Mouse (Mus musculus) cerebellum, adult 9-11 months (tissue): ENCODE results near the gene Gm3629.
"Not testable (repeated sequence)": the region's sequence is repeated elsewhere in the genome, so short reads cannot be mapped to it uniquely, and the experiment has no call there.

Experiments used
- DNase-seq: peaks from one replicate; pipeline ENCODE4 v3.0.0; 2022

Gm3629 gene

DNA sequence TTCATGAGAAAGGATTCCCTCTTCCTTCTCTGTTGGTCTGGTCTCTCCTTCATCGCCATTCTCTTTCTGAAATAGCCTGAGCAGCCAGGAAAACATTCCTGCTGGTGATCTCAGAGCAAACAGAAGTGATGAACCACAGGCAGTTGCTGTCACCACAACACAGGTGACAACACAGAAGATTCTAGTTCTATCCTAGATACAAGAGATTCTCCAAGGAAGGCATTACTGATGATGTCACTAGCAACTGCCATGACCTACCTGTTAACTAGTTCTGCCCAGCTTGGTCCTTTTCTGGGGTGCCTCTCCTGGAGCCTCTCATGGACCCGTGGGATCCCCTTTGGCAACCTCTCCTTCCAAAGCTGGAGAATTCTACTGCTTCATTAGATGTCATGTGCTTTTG lies at the start of gene Gm3629:
Gm3629 (minus strand) TSS at position 101 of the 400 bp plus-strand sequence.
- DNase-seq = not testable (repeated sequence)

GRCm38 (mm10) chr14:6622318-6622717 lies 31.9 kb upstream of the Gm3629 start, which contains the start of gene Gm3460:
Gene Gm3460, minus strand, starts transcription at chr14:6622418.
- DNase-seq = not testable (repeated sequence)

DNA sequence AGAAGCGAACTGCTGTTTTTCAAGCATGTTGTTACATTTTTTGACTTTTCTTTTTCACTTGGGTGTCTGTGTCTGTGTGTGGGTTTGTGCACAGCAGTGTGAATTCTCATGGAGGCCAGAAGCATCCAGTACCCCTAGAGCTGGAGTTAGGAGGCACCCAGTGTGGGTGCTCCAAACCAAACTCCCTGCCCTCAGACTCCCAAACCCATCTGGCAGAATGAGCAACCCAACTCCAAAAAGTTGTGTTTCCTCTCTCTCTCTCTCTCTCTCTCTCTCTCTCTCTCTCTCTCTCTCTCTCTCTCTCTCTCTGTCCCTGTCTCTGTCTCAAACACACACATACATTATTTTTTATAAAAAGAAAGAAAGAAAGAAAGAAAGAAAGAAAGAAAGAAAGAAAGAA lies 16.0 kb upstream of the Gm3629 start:
- DNase-seq = peak; percentile 1

- peak; percentile 2 for DNase-seq
Observed at GRCm38 (mm10) chr14:6605004-6605403, 14.6 kb upstream of the Gm3629 start.

DNA sequence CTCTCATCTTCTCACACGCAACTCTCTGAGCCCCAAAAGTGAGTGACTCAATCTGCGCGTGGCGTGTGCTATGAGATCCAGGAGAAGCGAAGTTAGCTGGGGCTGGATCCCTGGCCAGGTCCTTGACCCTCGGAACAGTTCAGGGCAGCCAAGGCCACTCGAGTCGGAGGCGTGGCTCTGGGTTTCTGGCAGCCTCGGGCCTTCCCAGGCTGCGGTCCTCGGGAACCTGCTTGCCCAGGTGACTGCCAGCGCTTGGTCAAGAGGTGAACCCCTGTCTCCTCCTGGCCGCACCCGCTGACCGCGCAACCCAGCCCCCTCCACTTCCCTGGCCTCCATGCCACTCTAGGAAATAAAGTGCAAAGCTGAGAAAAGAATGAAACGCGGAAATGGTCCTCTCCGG lies 14.1 kb upstream of the Gm3629 start:
- DNase-seq = peak; percentile 1

- not testable (repeated sequence) for DNase-seq
Observed at GRCm38 (mm10) chr14:6537190-6537589, 53.2 kb downstream of the Gm3629 start, which contains the start of gene Gm8356. Gene Gm8356, minus strand, starts transcription at chr14:6537290.
